Mouse (Mus musculus) spleen, postnatal 10 days (tissue): ENCODE data around the gene Apoa2.
"Not testable (repeated sequence)": the region's sequence is repeated elsewhere in the genome, so short reads cannot be mapped to it uniquely, and the experiment has no call there.

ENCODE experiments used
- DNase-seq, 2 experiments: peaks; one replicate each; pipeline ENCODE4 v3.0.0; 2021 to 2022; ENCODE audit warnings: low spot score in 2 of 2

Apoa2 gene

DNA sequence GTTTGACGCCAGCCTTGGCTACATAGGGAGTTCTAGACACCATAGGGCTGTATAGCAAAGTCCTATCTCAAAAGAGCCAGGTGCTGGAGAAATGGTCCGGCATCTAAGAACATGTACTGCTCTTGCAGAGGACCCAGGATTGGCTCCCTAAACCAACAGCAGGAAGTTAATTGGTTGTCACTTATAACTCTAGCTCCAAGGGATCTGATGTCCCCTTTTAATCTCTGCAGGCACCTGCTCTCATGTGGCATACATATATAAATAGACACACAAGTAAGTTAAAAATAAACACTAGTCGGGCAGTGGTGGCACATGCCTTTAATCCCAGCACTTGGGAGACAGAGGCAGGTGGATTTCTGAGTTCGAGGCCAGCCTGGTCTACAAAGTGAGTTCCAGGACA lies 10.9 kb downstream of the Apoa2 start:
- DNase-seq, result no peak

DNA sequence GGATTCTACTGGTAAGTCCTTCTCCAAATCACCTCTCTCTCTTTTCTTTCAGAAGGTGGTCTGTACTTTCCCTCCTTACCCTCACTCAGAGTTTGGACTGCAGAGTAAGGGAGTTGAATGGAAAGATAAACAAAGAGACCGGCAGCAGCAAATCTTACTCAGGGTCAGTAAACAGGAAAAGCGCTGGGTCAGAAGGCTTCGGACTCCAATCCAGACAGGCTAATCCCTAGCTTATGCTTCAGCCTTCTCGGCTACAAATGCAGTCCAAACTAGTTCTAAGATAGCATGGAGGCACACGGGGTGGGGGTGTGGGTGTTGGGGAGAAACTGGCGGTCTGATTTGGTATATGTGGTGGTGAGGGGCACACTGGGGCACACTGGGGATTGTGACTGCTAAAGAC lies 12.6 kb downstream of the Apoa2 start:
- DNase-seq, result no peak

DNA sequence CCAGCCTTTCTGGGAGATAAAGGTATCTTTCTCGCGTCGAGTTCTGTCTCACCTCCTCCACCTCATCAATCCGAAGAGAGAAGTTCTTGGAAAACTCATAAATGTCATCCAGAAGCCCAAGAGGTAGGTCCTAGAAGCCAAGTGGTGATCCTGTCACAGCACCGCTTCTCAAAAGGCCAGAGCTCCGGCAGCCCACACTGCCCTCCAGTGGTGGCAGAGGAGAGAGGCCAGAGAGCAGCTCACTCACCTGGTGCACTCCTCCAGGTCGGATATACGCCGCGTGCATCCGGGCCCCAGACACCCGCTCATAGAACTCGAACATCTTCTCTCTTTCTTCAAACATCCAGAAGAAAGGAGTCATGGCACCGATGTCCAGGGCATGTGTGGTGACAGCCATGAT lies 13.6 kb downstream of the Apoa2 start:
- peak; percentile 43 to 75 for DNase-seq

DNA sequence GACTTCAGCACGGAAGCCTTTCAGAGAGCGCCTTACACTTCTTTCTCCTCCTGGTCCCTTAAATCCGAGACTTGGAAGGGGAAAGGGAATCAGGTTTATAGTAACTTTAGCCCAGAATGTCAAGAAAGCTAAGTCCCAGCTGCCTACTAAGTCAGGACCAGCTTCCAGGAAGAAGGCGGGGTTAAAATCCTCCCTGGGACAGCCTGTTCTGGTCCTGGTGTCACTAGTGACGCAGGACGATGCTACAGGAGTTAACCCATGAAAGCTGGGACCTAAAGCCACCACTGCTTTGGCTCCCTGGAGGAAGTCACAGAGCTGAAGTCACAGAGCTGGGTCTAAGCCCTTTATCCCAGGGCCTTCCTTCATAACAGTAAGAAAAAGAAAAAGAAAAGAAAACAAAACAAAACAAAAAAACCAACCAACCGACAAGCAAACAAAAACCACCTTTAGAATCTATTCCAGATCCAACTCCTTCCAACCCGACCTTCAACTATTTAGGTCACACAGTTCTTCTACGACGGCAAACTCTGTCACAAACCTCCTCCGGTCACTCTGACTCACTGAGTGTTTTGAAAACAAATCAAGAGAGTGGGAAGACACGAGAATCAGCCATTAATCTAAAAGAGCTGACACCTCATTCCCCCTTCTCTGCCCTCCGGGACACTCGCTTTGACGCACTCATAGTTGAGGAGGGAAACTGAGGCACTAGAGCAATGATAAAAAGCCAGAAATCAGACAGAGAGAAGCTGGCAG lies 15.3 kb downstream of the Apoa2 start:
- DNase-seq, result no peak

- no peak for DNase-seq
Measured at GRCm38 (mm10) chr1:171240911-171241310, 16.1 kb downstream of the Apoa2 start.

GRCm38 (mm10) chr1:171241952-171242351 lies 17.1 kb downstream of the Apoa2 start:
- not testable (repeated sequence) for DNase-seq

DNA sequence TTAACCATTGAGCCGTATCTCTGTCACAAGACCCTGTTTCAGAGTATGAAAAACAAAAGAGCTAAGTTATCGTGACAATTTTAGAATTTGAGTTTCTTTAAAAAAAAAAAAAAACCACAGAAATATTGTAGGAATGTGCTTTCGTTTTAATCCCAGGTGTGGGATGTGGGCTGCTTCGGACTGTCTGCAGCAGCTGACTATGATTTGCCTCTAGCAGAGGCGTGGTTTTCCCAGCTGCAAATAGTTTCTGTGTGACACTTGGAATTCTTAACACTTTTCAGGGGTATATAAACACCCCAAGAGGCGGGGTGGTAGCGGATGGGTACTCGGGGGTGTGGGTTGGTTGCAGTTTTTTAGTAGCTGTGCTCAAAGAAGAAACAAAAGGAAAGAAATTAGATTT lies 20.5 kb downstream of the Apoa2 start:
- no peak for DNase-seq

DNA sequence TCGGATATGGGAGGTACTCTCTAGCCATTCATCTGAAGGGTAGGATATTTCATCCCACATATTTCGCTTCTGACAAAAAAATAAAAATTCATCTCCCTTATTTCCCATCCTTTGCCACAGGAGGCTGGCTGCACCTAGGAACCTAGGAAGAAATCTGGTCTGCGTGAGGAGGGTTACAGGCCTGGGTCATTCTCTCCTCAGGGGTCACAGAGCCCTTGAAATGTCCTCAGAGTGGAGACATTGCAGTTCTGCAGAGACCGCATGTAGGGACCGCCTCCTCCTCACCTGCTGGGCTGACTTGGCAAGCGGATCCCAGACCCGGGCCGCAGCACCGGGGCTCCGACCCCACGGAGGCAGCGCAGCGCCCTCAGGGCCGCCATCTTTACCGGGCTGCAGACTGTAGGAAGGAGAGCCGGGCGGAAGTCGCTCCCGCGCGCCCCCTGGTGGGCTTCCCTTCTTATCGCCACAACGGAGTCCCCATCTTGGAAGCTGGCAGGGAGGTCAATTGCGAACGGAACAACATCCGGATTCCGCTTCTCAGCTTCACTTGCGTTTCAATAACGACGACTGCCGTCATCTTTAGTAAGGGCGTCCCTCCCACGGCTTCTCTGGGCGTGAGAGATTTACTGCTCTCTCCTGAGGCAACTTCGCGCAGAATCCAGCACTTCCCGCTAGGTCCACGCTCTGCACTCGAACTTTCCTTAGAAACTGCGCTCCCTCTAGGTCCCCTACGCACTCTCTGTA lies 22.0 kb downstream of the Apoa2 start:
- DNase-seq, result peak; percentile 95 to 98

DNA sequence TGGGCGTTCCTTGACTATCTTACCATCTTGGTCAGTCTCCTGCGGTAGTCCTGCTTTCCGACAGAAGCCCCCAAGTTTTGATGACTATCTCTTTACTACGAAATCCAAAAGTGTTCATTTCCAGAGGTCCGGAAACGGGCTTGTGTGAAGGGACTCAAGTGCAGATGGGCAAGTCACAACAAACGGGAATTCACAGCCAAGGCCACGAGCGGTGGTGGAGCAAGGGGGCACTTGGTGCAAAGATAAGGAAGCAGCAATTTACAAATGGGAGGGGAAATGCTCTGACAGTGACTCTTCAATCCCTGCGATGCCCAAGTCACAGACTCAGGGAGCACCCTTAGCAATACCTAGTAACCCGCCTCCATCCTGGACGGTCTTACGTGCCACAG lies 22.6 kb downstream of the Apoa2 start:
- DNase-seq, result peak in 1 of 2 experiments; percentile 47

GRCm38 (mm10) chr1:171247916-171248315 lies 23.1 kb downstream of the Apoa2 start:
- DNase-seq, result no peak

- DNase-seq, result no peak
Measured at GRCm38 (mm10) chr1:171248386-171249226, 23.8 kb downstream of the Apoa2 start.

DNA sequence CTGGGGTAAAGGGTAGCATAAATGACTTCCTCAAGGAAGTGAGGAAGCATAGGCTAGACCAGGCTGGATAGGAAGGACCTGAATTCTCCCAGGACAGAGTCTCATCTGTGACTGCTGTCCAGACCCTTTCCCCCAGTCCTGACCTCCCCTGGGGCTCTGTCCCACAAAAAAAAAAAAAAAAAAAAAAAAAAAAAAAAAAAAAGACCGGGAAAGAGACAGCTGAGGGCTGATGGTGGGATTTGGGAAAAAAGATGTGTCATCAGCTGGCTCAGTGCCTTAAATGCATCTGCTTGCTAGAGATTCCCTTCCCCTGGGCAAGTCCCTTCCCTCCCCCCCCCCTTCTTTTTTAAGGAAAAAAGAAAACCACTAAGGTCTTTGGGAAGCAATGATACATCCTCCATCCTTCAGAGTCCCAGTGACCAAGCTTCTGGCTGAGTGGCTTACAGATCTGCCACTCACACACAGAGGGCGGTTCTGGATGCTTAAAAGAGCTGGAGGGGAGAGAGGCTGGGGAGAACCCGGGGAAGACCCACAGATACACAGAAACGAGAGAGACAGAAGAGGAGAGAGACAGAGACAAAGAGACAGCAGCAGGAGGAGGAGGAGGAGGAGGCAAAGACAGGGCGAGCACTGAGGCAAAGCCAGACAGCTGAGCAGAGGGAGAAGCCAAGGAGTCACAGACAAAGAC lies 25.2 kb downstream of the Apoa2 start, which contains the start of gene Adamts4:
Gene Adamts4, plus strand, starts transcription at position 509 of the 688 bp plus-strand sequence.
- DNase-seq, result no peak

- no peak for DNase-seq
Measured at GRCm38 (mm10) chr1:171250680-171251593, 26.1 kb downstream of the Apoa2 start, which contains the start of gene Ndufs2. TSS of gene Ndufs2 (minus strand) at chr1:171251388.

GRCm38 (mm10) chr1:171251594-171252324 lies 26.9 kb downstream of the Apoa2 start:
- DNase-seq, result no peak

- DNase-seq, result no peak
Measured at GRCm38 (mm10) chr1:171252415-171252814, 27.6 kb downstream of the Apoa2 start.

GRCm38 (mm10) chr1:171256095-171256818 lies 31.4 kb downstream of the Apoa2 start:
- DNase-seq, result no peak

GRCm38 (mm10) chr1:171256937-171257548 lies 32.2 kb downstream of the Apoa2 start:
- DNase-seq, result peak in 1 of 2 experiments; percentile 73

- DNase-seq, result no peak
Measured at GRCm38 (mm10) chr1:171257781-171258180, 32.9 kb downstream of the Apoa2 start.

GRCm38 (mm10) chr1:171258921-171259320 lies 34.1 kb downstream of the Apoa2 start:
- DNase-seq, result no peak
